Mouse (Mus musculus) heart, embryonic 16.5 days (tissue): ENCODE measurements at regions not wholly inside any gene's neighbourhood (a gene's known extent, or its start where the extent isn't known, plus 50 kb on each side); places are given as distances from the start of the nearest gene placed in this dataset.

Source experiments
- ATAC-seq: fragments of 200-750 bp; cut with Nextera tagmentation; replicated peaks from 2 replicates; pipeline ENCODE4 v1.8.0; 2017; ENCODE audit warnings: moderate number of reproducible peaks; ENCODE audit not compliant: insufficient read depth, low FRiP score; ENCODE audit errors: extremely low read depth
- H3K27ac ChIP-seq: fragments of 300-500 bp; sonication (generic); 2 replicates; pipeline ENCODE4 v1.5.1; 2014; ENCODE audit warnings: mild to moderate bottlenecking, low read length, control low read depth, moderate library complexity
- H3K27me3 ChIP-seq: fragments of 300-500 bp; sonication (generic); 2 replicates; pipeline ENCODE4 v1.6.1; 2014; ENCODE audit warnings: low read length, mixed read lengths; ENCODE audit not compliant: control insufficient read depth, insufficient read depth
- H3K36me3 ChIP-seq: fragments of 300-500 bp; sonication (generic); 2 replicates; pipeline ENCODE4 v1.6.1; 2014; ENCODE audit not compliant: control insufficient read depth, insufficient read depth
- H3K4me1 ChIP-seq: fragments of 300-500 bp; sonication (generic); 2 replicates; pipeline ENCODE4 v1.6.1; 2014; ENCODE audit warnings: low read length, mixed read lengths; ENCODE audit not compliant: control insufficient read depth, insufficient read depth
- H3K4me2 ChIP-seq: fragments of 300-500 bp; sonication (generic); 2 replicates; pipeline ENCODE4 v1.6.1; 2014; ENCODE audit warnings: low read depth, mild to moderate bottlenecking, control low read depth, low read length
- H3K4me3 ChIP-seq: fragments of 300-500 bp; sonication (generic); 2 replicates; pipeline ENCODE4 v1.5.1; 2014; ENCODE audit warnings: mild to moderate bottlenecking, control low read depth, low read length
- H3K9ac ChIP-seq: fragments of 300-500 bp; sonication (generic); 2 replicates; pipeline ENCODE4 v1.6.1; 2014; ENCODE audit warnings: low read length, control low read depth
- H3K9me3 ChIP-seq: fragments of 300-500 bp; sonication (generic); replicated peaks from 2 replicates; pipeline ENCODE4 v1.6.1; 2016; ENCODE audit warnings: low read length; ENCODE audit not compliant: control insufficient read depth
- WGBS: fragments of 180-500 bp; shearing (Covaris S2); extraction: QIAGEN DNeasy Blood & Tissue Kit; methylation state at CpG from one replicate; pipeline ENCODE4 v1.1.7; 2014; 5-methylcytosine and 5-hydroxymethylcytosine counted together

GRCm38 (mm10) chr19:6665264-6666054 is 122.6 kb upstream of the Slc22a12 start:
- peaks cover 5% of the 10 kb centered on the region; the same call in 1 of the 2 replicates for H3K27me3 ChIP-seq
- no peaks in the 10 kb centered on the region for H3K36me3 ChIP-seq
- no peaks in the 10 kb centered on the region for H3K9me3 ChIP-seq
- no peaks in the 10 kb centered on the region for H3K4me1 ChIP-seq
- H3K4me2 ChIP-seq, result no peak overlapping the region
- H3K27ac ChIP-seq, result no peak overlapping the region
- WGBS, result 63% methylated on average over 15 of the region's 15 CpGs
- no peak overlapping the region for H3K4me3 ChIP-seq
- no peak for ATAC-seq
- no peak overlapping the region for H3K9ac ChIP-seq

GRCm38 (mm10) chr19:6664311-6664952 is 121.6 kb upstream of the Slc22a12 start:
- no peak overlapping the region for H3K4me2 ChIP-seq
- no peak overlapping the region for H3K9ac ChIP-seq
- ATAC-seq, result no peak
- no peaks in the 10 kb centered on the region for H3K4me1 ChIP-seq
- no peak overlapping the region for H3K4me3 ChIP-seq
- 76% methylated on average over 12 of the region's 12 CpGs for WGBS
- H3K36me3 ChIP-seq, result no peaks in the 10 kb centered on the region
- no peak overlapping the region for H3K27ac ChIP-seq
- no peaks in the 10 kb centered on the region for H3K9me3 ChIP-seq
- H3K27me3 ChIP-seq, result peaks cover 5% of the 10 kb centered on the region; the same call in 1 of the 2 replicates

- no peak overlapping the region for H3K4me2 ChIP-seq
- no peaks in the 10 kb centered on the region for H3K36me3 ChIP-seq
- H3K9me3 ChIP-seq, result no peaks in the 10 kb centered on the region
- no peaks in the 10 kb centered on the region for H3K4me1 ChIP-seq
- no peak overlapping the region for H3K4me3 ChIP-seq
- 7% methylated on average over 10 of the region's 10 CpGs for WGBS
- no peak overlapping the region for H3K27ac ChIP-seq
- no peak overlapping the region for H3K9ac ChIP-seq
- ATAC-seq, result peak; percentile 63; the same call in 1 of the 2 replicates
- peaks cover 5% of the 10 kb centered on the region; the same call in 1 of the 2 replicates for H3K27me3 ChIP-seq
Observed at GRCm38 (mm10) chr19:6663391-6663790, 120.6 kb upstream of the Slc22a12 start.

DNA sequence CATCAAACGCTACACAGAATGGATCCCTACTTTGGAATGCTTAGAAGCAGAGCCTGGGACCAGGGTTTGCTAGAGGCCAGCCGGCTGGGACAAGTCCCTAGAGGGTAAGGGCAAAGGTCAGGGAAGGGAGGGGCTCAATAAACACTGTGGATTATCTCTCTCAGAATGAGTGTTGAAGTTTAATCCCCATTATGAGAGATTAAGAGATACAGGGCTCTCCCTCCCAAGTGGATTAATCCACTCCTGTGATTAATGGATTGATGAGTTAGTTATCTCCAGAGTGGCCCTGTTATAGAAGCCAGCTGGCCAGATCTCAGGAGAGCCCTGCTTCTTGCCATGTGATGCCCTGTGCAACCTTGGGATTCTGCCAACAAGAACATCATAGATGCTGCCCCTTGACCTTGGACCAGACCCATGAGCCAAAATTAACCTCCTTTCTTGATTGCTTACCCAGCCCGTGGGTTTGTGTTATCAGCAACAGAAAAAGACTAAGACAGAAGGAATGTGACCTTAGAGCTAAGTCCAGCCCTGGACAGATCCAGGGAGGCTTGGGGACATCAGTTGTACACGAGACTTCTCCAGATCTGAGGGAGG is 119.6 kb upstream of the Slc22a12 start:
- Histone ChIP-seq H3K4me2 (no peak overlapping the region), H3K9ac (no peak overlapping the region), H3K27ac (no peak overlapping the region), H3K4me1 (no peaks in the 10 kb centered on the region), H3K36me3 (no peaks in the 10 kb centered on the region), H3K27me3 (peaks cover 5% of the 10 kb centered on the region; the same call in 1 of the 2 replicates), H3K9me3 (no peaks in the 10 kb centered on the region), H3K4me3 (no peak overlapping the region)
- WGBS, result 17% methylated on average over 4 of the region's 4 CpGs
- no peak for ATAC-seq

DNA sequence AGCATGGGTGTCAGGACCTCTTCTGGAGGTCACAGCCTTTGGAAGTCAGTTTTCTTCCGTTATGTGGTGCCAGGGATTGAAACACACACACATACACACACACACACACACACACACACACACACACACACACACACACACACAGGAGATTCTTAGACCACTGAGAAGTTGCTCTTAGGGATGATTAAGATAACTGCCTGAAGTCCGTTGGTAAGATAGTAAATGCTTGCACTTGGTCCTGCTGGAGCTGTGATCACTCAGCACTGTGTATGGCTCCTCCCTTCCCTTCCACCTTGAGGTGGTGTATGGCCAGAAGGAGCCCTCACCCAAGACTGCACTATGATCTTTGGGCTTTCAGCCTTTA is 118.7 kb upstream of the Slc22a12 start:
- no peak for ATAC-seq
- no peak overlapping the region for H3K4me2 ChIP-seq
- H3K9ac ChIP-seq, result no peak overlapping the region
- no peak overlapping the region for H3K27ac ChIP-seq
- H3K4me1 ChIP-seq, result no peaks in the 10 kb centered on the region
- H3K4me3 ChIP-seq, result no peak overlapping the region
- H3K27me3 ChIP-seq, result peaks cover 5% of the 10 kb centered on the region; the same call in 1 of the 2 replicates
- H3K9me3 ChIP-seq, result 0 out of 2 replicates have a peak, but pooled peaks cover 2% of the 10 kb centered on the region
- 53% methylated on average over 2 of the region's 2 CpGs for WGBS
- H3K36me3 ChIP-seq, result no peaks in the 10 kb centered on the region

DNA sequence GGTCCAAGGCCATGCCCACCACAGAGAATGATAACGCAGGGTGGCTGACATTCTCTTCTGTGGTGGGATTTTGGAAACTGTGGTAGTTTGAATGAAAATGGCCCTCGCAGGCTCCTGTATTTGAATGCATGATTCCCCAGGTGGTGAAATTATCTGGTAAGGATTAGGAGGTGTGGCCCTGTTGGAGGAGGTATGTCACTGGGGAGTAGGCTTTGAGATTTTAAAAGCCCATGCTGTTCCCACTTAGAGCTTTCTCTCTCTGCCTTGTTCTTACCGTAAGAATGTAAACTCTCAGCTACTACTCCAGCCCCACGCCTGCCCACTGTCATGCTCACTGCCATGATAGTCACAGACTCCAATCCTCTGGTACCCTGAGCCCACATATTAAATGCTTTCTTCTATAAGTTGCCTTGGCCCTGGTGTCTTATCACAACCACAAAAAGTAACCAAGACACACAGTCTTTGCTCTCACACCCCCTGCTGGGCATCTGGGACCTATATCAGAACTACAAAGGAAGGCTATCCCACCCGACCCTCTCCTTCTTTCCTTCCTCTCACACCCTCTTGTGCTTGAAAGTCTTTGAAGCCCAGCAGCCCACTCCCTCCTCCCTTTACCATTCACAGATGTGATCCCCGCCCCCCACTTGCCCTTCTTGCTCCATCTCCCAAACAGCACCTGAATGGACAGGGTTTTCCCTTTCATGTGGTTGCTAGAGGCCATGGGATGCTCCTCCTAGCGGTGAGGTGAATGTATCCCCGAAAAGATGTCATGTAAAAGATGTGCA is 118.1 kb upstream of the Slc22a12 start:
- Histone ChIP-seq H3K4me1 (no peaks in the 10 kb centered on the region), H3K4me2 (no peak overlapping the region)
- 29% methylated on average over 8 of the region's 8 CpGs for WGBS

GRCm38 (mm10) chr19:6660157-6660556 is 117.3 kb upstream of the Slc22a12 start:
- H3K9ac ChIP-seq, result no peak overlapping the region
- H3K4me3 ChIP-seq, result no peak overlapping the region
- no peak overlapping the region for H3K27ac ChIP-seq
- H3K4me1 ChIP-seq, result no peaks in the 10 kb centered on the region
- no peak for ATAC-seq
- no peak overlapping the region for H3K4me2 ChIP-seq
- 0 out of 2 replicates have a peak, but pooled peaks cover 2% of the 10 kb centered on the region for H3K9me3 ChIP-seq
- peaks cover 5% of the 10 kb centered on the region; the same call in 1 of the 2 replicates for H3K27me3 ChIP-seq
- WGBS, result 53% methylated on average over 8 of the region's 8 CpGs
- no peaks in the 10 kb centered on the region for H3K36me3 ChIP-seq

More for the DNA sequence above, 118.1 kb upstream of the Slc22a12 start:
- Histone ChIP-seq H3K27ac (no peak overlapping the region), H3K9me3 (0 out of 2 replicates have a peak, but pooled peaks cover 2% of the 10 kb centered on the region), H3K4me3 (no peak overlapping the region), H3K9ac (no peak overlapping the region), H3K27me3 (peaks cover 5% of the 10 kb centered on the region; the same call in 1 of the 2 replicates), H3K36me3 (no peaks in the 10 kb centered on the region)
- ATAC-seq, result no peak

DNA sequence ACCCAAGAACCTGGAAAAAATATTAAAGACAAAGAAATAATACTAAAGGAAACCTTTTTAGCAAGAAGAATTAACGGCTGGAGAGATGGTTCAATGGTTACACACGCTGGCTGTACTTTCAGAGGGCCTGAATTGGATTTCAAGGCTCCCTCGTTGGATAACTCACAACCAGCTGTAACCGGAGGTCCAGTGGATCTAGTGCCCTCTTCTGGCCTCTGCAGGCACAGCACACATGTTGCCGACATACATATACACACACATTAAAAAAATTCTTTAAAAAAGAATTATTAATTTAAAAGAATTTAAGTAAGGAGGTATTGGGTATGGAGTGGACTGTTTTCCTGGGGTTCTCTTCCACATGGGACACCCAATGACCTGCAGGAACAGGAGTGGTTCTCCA is 111.7 kb upstream of the Slc22a12 start:
- H3K9me3 ChIP-seq, result peaks cover 5% of the 10 kb centered on the region; the same call in 1 of the 2 replicates
- H3K4me1 ChIP-seq, result no peaks in the 10 kb centered on the region
- no peaks in the 10 kb centered on the region for H3K36me3 ChIP-seq
- no peaks in the 10 kb centered on the region for H3K27me3 ChIP-seq
- no peak overlapping the region for H3K4me3 ChIP-seq
- no peak overlapping the region for H3K4me2 ChIP-seq
- H3K9ac ChIP-seq, result no peak overlapping the region
- 81% methylated on average over 5 of the region's 5 CpGs for WGBS
- no peak for ATAC-seq
- H3K27ac ChIP-seq, result no peak overlapping the region
